Mouse (Mus musculus) embryonic facial prominence, embryonic 10.5 days (tissue): ENCODE results near the gene Cacnb1. TPM values are rescaled to one million over a fixed set of nuclear protein-coding genes. Genes with fewer than 3 reads are reported as not detected.

Experiments used
- DNase-seq: peaks from one replicate; pipeline ENCODE4 v3.0.0-alpha.2; 2017; ENCODE audit warnings: low spot score
- H3K27ac ChIP-seq: fragments of 300-500 bp; sonication (generic); replicated peaks from 2 replicates; pipeline ENCODE4 v1.5.1; 2016; ENCODE audit warnings: mild to moderate bottlenecking
- H3K27me3 ChIP-seq: fragments of 300-500 bp; sonication (generic); replicated peaks from 2 replicates; pipeline ENCODE4 v1.6.1; 2016; ENCODE audit warnings: low read depth, mild to moderate bottlenecking; ENCODE audit not compliant: poor library complexity, severe bottlenecking
- H3K36me3 ChIP-seq: fragments of 300-500 bp; sonication (generic); replicated peaks from 2 replicates; pipeline ENCODE4 v1.6.1; 2016; ENCODE audit warnings: mild to moderate bottlenecking, moderate library complexity
- H3K4me1 ChIP-seq: fragments of 300-500 bp; sonication (generic); 2 replicates; pipeline ENCODE4 v1.6.1; 2016
- H3K4me3 ChIP-seq: fragments of 300-500 bp; sonication (generic); 2 replicates; pipeline ENCODE4 v1.5.1; 2016; ENCODE audit warnings: mild to moderate bottlenecking, moderate library complexity
- H3K9me3 ChIP-seq: fragments of 300-500 bp; sonication (generic); 2 replicates; pipeline ENCODE4 v1.6.1; 2016; ENCODE audit warnings: mild to moderate bottlenecking
- whole genome bisulfite sequencing: fragments of 180-500 bp; shearing (Covaris S2); methylation state at CpG from one replicate; pipeline ENCODE4 v1.1.7; 2016; 5-methylcytosine and 5-hydroxymethylcytosine counted together
- polyA plus RNA-seq: library from polyadenylated mRNA; unstranded; fragments of >200 nt; fragmentation: Nextera tagmentation; extraction: Ambion mirVana; gene quantifications from 2 replicates; pipeline ENCODE4 v1.2.1, GENCODE M21; 2016

Gene Cacnb1
- polyA plus RNA-seq, 1 experiment from 2014 or later, result 5.7 TPM

DNA sequence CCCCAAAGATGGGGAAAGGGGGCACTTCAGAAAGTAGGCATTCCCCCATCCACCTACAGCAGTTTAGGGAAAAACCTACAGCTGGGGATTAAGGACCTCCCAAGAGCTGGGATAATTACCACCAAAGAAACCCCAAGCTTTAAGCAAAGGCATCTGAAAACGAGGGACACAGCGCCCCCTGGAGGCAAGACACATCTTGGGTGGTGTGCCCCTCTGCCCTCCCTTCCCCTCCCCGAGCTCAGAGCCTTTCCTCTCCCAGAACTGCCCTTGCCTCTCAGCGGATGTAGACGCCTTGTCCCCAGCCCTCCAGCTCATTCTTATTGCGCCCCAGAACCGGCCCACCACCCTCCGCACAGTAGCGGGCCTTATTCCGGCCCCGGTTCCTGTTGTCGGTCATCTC, 20.2 kb downstream of the Cacnb1 start:
- Histone ChIP-seq H3K27ac (peak overlapping the region; percentile 30; the same call in 1 of the 2 replicates), H3K27me3 (peaks cover 73% of the 10 kb centered on the region), H3K36me3 (peaks cover 16% of the 10 kb centered on the region), H3K4me1 (peaks cover 54% of the 10 kb centered on the region), H3K4me3 (peak overlapping the region; percentile 46), H3K9me3 (no peaks in the 10 kb centered on the region)
- 8% methylated on average over 12 of the region's 12 CpGs for WGBS
- DNase-seq, result peak; percentile 86

DNA sequence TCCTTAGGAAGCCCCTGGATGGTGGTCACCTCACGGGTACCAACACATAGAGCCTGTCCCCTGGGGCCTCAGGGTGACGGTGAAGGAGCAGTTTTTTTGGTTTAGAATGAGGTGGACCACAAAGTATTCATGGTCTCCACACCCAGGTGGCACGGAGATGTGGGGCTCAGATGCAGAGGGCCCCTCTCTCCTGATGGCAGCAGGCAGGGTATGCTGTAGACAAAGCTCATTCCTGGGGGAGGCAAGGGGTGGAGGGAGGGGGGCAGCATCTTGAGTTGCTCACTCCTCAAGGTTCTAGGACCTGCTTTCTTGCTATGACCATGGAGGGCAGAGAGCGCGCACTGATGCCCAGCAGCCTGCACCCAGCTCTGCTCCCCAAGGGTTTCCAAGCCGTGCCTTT, 20.8 kb downstream of the Cacnb1 start:
- no peak for DNase-seq
- Histone ChIP-seq H3K27ac (no peak overlapping the region), H3K4me1 (peaks cover 54% of the 10 kb centered on the region), H3K9me3 (no peaks in the 10 kb centered on the region), H3K36me3 (peaks cover 16% of the 10 kb centered on the region), H3K27me3 (peaks cover 77% of the 10 kb centered on the region), H3K4me3 (0 out of 2 replicates have a peak overlapping the region, but pooled peaks have one; percentile 46)
- 58% methylated on average over 6 of the region's 6 CpGs for WGBS

DNA sequence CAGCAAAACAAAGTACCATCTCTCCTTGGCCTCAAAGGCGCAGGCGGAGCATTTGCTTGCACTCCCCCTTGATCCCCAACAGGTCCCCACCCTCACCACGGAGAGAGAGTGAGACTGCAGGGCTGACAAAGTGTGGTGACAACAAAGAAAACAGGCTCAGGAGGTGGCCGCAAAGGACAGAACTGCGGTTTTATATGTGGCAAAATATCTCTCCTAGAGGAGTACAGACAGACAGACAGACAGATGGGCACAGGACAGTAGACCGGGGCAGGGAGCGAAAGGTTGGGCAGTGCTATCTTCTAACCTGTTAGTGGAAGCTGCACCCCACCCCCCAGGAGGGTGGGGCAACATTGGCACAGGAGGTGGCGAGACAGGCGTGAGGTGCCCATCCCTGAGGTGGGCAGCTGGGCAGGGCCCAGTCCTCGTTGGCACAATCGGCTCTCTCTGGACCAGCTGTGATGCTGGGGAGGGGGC, 21.4 kb downstream of the Cacnb1 start:
- H3K27me3 ChIP-seq, result peaks cover 83% of the 10 kb centered on the region
- no peak overlapping the region for H3K27ac ChIP-seq
- no peaks in the 10 kb centered on the region for H3K9me3 ChIP-seq
- no peak for DNase-seq
- WGBS, result 40% methylated on average over 11 of the region's 11 CpGs
- peaks cover 54% of the 10 kb centered on the region for H3K4me1 ChIP-seq
- H3K4me3 ChIP-seq, result no peak overlapping the region
- H3K36me3 ChIP-seq, result peaks cover 16% of the 10 kb centered on the region

DNA sequence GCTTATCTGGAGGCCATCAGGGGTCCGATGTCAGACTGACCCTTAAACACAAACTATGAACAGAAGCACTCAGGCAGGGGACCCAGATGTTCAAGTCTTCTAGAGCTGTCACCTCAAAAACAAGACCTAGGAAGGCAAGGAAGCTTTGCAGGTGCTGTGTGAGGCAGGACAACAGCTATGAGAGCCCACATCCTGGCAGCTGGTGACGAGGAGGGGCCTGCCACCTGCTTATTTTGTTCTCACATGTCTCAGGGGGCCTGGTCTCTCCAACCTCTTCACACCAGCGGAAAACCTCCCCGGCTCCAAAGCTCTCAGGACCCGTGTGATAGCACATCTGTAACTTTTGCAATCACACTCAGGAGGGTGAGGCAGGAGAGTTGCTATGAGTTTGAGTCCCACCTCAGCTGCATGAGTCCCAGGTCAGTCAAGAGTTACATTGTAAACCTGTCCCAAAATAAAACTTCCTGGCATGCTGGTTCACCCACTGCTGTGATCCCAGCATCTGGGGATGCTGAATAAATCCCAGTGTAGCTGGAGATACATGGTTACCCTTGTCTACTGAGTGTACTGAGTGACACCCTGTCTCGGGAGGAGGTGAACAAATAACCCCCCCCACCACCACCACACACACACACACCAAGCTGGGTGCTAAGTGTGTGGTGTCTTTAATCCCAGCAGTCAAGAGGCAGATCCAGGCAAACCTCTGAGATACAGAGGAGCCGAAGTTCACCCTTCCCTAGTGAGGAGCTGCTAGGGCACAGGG, 22.3 kb downstream of the Cacnb1 start:
- 49% methylated on average over 7 of the region's 7 CpGs for WGBS
- Histone ChIP-seq H3K9me3 (no peaks in the 10 kb centered on the region), H3K27me3 (peaks cover 85% of the 10 kb centered on the region), H3K4me3 (no peak overlapping the region), H3K4me1 (peaks cover 57% of the 10 kb centered on the region), H3K27ac (no peak overlapping the region), H3K36me3 (peaks cover 15% of the 10 kb centered on the region)
- no peak for DNase-seq

DNA sequence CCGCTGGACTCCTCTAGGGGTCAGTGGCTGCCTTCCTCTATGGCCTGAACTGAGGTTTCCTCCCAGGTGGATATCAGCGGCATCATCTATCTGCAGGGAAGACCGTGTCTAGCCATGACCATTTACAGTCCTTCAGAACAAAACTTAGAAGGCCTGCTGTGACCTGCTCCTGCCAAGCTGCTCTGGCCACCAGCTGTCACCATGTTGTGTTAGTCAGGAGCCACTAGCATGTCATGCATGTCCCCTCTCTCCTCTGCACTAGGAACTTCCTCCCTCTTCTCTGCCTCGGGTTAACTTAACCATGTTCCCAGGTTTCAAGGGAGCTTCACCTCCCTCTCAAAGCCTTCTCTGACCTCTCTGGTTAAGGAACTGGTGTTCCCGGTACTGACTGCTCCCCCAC, 23.1 kb downstream of the Cacnb1 start:
- Histone ChIP-seq H3K9me3 (no peaks in the 10 kb centered on the region), H3K36me3 (peaks cover 7% of the 10 kb centered on the region), H3K27ac (no peak overlapping the region), H3K4me3 (no peak overlapping the region), H3K4me1 (peaks cover 57% of the 10 kb centered on the region), H3K27me3 (peaks cover 86% of the 10 kb centered on the region)
- 74% methylated on average over 5 of the region's 5 CpGs for WGBS
- no peak for DNase-seq

DNA sequence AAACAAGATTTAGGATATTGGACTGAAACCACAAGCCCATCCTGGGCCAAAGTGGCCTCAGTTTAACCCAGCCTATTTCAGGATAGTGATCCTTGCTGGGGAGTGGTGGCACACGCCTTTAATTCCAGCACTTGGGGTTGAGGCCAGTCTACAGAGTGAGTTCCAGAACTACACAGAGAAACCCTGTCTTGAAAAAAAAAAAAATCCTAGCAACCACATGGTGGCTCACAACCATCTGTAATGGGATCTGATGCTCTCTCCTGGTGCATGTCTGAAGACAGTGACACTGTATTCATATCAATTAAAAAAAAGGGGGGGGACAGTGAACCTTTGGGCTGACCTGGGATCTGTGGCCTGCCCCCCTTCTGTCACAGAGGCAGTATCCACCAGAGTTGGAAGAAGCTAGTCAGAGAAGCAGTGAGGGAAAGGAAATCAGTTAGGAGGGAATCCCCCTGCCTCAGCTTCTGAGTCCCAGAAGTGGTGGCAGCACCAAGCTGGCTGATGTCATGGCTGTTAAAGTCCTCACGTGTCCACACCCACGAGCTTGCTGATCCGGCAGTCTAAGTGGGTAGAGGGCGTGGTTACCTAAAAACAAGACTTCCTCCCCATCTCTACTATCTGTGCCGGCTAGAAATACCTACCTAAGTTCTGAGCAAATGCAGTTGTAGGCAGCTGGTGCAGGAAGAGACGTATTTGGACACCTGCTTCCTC, 23.8 kb downstream of the Cacnb1 start:
- no peak for DNase-seq
- H3K9me3 ChIP-seq, result no peaks in the 10 kb centered on the region
- no peak overlapping the region for H3K27ac ChIP-seq
- 68% methylated on average over 7 of the region's 7 CpGs for WGBS
- H3K4me1 ChIP-seq, result peaks cover 63% of the 10 kb centered on the region
- H3K36me3 ChIP-seq, result peaks cover under 1% of the 10 kb centered on the region; the same call in 1 of the 2 replicates
- peaks cover 89% of the 10 kb centered on the region for H3K27me3 ChIP-seq
- H3K4me3 ChIP-seq, result no peak overlapping the region

DNA sequence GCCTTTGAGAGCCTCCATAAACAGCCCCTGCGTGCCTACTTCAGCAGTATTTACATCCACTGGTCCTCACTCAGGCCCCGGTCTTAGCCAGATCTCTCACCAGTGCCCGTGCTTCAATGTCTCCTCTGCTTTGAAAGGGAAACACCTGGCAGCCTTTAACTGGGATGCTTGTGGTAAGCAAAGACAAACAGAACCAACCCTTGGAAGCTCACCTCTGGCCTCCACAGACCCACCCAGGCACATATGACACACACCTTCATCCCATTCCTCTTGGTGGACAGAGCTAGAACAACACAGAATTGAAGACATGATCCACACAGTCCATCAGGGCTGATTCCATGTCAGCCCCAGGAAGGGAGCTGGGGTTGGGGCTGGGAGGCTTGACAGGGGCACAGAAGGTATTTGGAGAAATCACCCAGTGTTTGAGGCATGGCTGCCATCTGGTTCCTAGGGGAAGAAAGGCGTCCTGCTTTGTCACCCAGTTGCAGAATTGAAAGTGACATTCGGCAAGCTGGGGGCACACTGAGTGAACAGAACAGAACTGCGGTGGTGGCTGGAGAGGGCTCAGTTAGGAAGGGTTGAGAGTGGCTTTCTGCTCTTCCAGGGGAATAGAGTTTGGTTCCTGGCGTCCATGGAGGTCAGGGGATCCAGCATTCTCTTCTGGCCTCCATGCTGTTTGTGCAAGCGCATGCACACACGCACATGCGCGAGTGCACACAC, 24.6 kb downstream of the Cacnb1 start:
- peaks cover 55% of the 10 kb centered on the region for H3K4me1 ChIP-seq
- no peaks in the 10 kb centered on the region for H3K9me3 ChIP-seq
- no peak overlapping the region for H3K4me3 ChIP-seq
- H3K27ac ChIP-seq, result no peak overlapping the region
- 81% methylated on average over 11 of the region's 11 CpGs for WGBS
- no peaks in the 10 kb centered on the region for H3K36me3 ChIP-seq
- DNase-seq, result no peak
- H3K27me3 ChIP-seq, result peaks cover 81% of the 10 kb centered on the region

DNA sequence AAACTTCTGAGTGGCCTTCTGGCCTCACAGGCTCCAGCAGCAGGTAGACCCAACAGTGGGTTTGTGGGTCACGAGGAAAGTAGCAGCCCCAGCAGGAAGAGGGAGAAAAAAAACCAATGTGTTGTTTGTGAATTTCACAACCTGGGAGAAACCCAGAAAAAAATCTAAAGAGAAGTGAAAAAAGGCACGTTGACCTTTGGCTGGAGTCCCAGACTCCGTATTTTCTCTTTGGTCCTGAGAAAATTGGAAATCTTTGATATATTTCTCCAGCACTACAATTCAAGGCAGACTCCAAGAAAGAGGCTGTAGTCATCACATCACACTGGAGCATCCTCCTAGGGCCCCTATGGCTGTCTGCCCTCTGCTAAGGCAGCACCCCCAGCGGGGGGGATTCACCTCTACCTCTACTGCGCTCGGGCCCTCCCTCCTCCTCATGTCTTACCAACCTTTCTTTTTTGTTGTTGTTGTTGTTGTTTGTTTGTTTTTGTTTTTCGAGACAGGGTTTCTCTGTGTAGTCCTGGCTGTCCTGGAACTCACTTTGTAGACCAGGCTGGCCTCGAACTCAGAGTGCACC, 25.4 kb downstream of the Cacnb1 start:
- Histone ChIP-seq H3K9me3 (no peaks in the 10 kb centered on the region), H3K4me1 (peaks cover 48% of the 10 kb centered on the region), H3K27ac (no peak overlapping the region), H3K27me3 (peaks cover 73% of the 10 kb centered on the region), H3K36me3 (no peaks in the 10 kb centered on the region), H3K4me3 (no peak overlapping the region)
- DNase-seq, result no peak
- 85% methylated on average over 8 of the region's 8 CpGs for WGBS

DNA sequence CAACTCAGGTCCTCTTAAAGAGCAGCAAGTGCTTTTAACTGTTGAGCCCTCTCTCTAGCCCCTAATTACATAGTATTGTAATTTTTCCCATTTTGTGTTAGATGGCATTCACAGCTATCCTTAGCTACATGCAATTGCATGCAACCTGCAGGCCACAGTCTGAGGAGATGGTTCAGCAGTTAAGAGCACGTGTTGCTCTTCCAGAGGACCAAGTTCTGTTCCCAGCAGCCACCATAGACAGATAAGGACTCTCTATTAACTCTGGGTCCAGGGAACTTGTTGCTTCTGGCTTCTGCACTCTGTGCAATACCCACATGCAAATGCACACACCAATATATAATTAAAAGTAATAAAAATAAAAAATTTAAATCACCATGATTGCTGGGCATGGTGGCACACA, 26.1 kb downstream of the Cacnb1 start:
- Histone ChIP-seq H3K27ac (no peak overlapping the region), H3K27me3 (peaks cover 70% of the 10 kb centered on the region), H3K36me3 (no peaks in the 10 kb centered on the region), H3K9me3 (no peaks in the 10 kb centered on the region), H3K4me1 (peaks cover 40% of the 10 kb centered on the region), H3K4me3 (no peak overlapping the region)
- DNase-seq, result no peak
- WGBS, result 79% methylated on average over 1 of the region's 1 CpGs

DNA sequence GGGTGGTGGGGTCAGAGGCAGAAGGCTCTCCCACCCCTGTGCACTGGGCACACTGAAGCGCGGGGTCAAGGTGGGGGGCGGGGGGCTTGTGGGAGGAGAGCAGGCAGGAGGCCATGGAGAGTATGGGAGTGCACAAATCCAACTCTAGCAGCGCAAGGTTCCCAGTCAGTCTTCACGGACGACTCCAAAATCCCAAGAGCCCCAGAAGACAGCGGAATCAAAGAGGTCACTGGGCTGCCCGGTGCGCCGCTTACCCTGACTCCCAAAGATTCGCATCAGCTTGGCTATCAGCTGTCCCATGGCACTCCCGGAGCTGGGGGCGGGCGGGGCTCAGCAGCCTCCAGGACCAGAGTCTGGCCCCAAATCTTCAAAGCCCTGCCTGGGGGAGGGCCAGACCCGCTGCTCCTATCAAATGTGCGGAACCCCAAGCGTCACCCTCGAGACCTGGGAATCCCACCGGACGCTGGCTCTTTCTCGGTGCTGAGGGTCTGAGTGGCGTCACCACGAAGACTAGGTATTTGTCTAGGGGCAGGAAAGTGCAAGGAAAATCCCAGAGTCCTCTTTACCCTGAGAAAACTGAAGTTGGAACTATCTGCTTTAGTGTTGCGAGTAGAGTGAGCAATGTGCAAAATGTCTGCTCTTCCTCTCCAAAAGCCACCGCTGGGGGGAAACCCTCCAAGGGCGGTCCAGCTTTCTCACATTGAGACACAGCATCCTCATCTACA, 27.1 kb downstream of the Cacnb1 start, which contains the start of gene Arl5c:
Arl5c (minus strand) TSS at position 618 of the 725 bp plus-strand sequence.
- peak within 1 kb of the TSS; percentile 22; the same call in 1 of the 2 replicates for H3K27ac ChIP-seq

DNA sequence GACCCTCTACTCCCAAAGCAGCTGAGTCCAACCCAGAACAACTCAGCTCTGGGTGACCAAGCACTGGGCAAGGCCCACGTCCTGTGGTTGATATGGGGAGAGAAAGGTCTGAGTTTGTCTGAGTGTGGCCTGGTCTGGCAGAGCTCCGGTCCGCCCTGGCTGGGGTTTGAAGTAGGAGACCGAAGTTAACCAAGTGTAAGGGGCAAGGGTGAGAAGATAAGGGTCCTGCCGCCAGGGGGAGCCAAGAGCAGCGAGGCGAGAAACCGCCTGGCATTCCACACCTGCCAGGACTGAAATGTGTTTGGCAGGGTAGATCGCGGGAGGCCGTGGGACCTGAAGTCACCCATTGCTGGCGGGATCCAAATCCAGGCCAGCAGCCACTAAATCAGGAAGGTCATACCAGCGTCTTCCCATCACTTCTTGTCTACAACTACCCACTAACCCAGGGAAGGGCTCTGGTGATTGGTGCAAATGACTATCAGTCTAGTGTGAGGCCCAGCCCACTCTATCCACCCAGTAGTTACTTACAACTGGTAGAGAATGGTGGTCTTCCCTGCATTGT, 28.2 kb downstream of the Cacnb1 start:
- H3K4me1 ChIP-seq, result peaks cover 32% of the 10 kb centered on the region
- peak; percentile 84 for DNase-seq
- H3K36me3 ChIP-seq, result no peaks in the 10 kb centered on the region
- no peaks in the 10 kb centered on the region for H3K9me3 ChIP-seq
- 5% methylated on average over 13 of the region's 13 CpGs for WGBS
- peaks cover 66% of the 10 kb centered on the region for H3K27me3 ChIP-seq
- no peak overlapping the region for H3K27ac ChIP-seq
- peak overlapping the region; percentile 61 for H3K4me3 ChIP-seq

More for the DNA sequence above, 27.1 kb downstream of the Cacnb1 start, which contains the start of gene Arl5c:
- peaks cover 66% of the 10 kb centered on the region for H3K27me3 ChIP-seq
- H3K4me1 ChIP-seq, result peaks cover 31% of the 10 kb centered on the region
- WGBS, result under 1% methylated on average over 26 of the region's 26 CpGs
- peak; percentile 66 for DNase-seq
- no peaks in the 10 kb centered on the region for H3K36me3 ChIP-seq
- H3K4me3 ChIP-seq, result peak within 1 kb of the TSS; percentile 61
- no peaks in the 10 kb centered on the region for H3K9me3 ChIP-seq
